Mouse (Mus musculus) regulatory T cell (primary cell): ENCODE data around the gene Adamts13.

Source experiments
- in situ Hi-C: fragments of 300-600 bp; cut with MboI, MseI; formaldehyde crosslinking; loops from one replicate; pipeline ENCODE4 v1.15.1; 2025; ENCODE audit warnings: high pct_unique_total_duplicates

The Adamts13 gene

DNA sequence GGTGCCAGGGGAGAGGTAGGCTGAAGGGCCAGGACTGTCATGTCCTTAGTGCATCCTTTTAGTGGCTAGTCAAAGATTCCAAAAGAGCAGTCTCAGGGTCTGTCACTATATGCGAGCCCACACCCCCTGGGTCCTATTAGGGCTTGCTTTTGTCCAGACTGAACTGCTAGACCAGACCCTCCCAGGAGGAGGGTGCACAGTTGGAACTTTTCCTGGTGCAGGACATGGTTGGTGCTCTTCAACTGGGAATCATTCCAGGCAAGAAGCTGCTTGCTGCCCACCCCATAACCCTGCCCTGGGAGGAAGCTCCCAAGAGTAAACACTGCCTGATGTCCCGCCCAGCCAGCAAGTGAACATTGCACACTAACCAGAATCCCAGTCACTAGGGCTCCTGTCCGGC lies at the start of gene Adamts13:
TSS of gene Adamts13 (plus strand) at position 301 of the 400 bp plus-strand sequence.
- in situ Hi-C loops = loop anchor here (10.0 kb wide), 1 partner anchor 982 kb away; no protein-coding TSS in a partner anchor

- in situ Hi-C loops = no loop called here
Observed at GRCm38 (mm10) chr2:26927745-26928476, 45.3 kb upstream of the Adamts13 start.

DNA sequence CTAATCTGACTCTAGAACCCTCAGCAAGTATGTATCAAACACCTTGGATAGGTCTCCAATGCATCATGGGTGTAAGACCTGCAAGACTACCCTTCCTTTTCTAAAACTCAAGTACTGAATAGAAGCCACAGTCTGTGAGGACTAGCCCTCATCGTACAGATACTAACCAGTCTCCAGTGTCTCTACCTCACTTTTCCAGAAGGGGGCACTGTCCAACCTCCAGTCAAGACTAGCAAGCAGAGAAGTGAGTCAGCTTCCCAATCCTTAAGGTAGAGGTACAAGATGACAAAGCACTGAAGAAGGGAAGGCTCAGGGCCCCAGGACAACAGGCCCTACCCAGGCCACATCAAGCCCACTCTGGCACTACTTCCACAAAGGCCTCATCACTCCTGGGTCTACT lies 42.8 kb upstream of the Adamts13 start:
- in situ Hi-C loops = no loop called here

- in situ Hi-C loops = no loop called here
Observed at GRCm38 (mm10) chr2:26932473-26933303, 40.5 kb upstream of the Adamts13 start.

GRCm38 (mm10) chr2:26933304-26934055 lies 39.7 kb upstream of the Adamts13 start, which contains the start of the genes Surf4 and Stkld1:
TSS of gene Surf4 (minus strand) at chr2:26933928.
TSS of gene Stkld1 (plus strand) at chr2:26934047.
- in situ Hi-C loops = no loop called here

DNA sequence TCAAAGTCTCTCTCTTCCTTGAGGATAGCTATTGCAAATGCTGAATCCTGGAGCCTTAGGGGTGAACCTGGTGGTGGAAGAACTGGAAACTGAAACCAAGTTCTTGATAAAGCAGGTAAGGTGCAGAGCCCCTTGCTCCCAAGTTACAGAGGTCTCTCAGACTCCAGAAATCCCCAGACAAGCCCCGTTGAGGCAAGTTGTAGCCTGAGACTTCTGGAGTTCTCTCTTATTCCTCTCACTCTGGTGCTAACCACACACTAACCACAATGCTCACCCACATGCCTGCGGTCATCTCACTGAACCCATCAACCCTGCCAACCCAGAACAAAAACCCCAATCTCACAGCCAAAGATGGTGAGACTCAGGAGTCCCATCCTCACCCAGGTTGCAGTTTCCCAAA lies 37.9 kb upstream of the Adamts13 start:
- in situ Hi-C loops = no loop called here

DNA sequence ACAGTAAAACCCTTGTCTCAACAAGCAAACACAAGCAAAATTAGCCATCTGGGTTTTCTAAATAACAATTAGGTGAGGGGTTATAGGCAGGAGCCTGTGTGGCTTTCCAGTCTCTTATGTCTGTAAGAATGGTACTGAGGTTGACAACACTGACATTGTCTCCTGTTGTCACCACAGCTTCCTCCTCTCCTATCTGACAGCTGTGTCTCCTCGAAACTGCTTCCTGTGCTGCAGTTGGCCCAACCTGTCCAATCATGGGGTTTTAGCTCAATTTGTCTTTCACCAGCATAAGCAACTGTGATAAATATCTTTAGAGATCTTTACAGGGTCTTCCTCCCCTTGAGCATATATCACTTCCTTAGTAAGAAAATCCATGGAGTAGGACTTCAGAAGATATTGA lies 36.8 kb upstream of the Adamts13 start:
- in situ Hi-C loops = no loop called here

- in situ Hi-C loops = no loop called here
Observed at GRCm38 (mm10) chr2:26941539-26941938, 31.7 kb upstream of the Adamts13 start.

- in situ Hi-C loops = no loop called here
Observed at GRCm38 (mm10) chr2:26943253-26943652, 30.0 kb upstream of the Adamts13 start.

GRCm38 (mm10) chr2:26950411-26950810 lies 22.8 kb upstream of the Adamts13 start:
- in situ Hi-C loops = no loop called here

- in situ Hi-C loops = no loop called here
Observed at GRCm38 (mm10) chr2:26951346-26951905, 21.8 kb upstream of the Adamts13 start.

- in situ Hi-C loops = no loop called here
Observed at GRCm38 (mm10) chr2:26952193-26952592, 21.0 kb upstream of the Adamts13 start.

DNA sequence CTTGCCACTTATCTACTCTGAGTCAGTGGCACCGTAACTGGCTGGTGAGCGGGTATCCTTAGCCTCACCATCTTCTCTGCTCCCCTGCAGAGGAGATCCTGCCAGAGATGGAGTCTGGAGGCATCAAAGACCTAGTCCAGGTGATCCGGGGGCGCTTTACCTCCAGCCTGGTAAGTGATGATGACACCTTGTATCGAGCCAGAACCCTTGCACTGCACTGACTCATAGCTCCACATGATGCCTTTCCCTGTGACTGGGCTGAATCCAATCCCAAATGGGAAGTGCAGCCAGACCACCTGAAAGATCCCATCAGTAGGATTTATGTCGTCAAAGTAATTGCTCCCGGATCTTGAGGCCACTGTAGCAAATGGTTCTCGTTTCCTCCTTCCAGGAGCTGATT lies 20.4 kb upstream of the Adamts13 start:
- in situ Hi-C loops = no loop called here

DNA sequence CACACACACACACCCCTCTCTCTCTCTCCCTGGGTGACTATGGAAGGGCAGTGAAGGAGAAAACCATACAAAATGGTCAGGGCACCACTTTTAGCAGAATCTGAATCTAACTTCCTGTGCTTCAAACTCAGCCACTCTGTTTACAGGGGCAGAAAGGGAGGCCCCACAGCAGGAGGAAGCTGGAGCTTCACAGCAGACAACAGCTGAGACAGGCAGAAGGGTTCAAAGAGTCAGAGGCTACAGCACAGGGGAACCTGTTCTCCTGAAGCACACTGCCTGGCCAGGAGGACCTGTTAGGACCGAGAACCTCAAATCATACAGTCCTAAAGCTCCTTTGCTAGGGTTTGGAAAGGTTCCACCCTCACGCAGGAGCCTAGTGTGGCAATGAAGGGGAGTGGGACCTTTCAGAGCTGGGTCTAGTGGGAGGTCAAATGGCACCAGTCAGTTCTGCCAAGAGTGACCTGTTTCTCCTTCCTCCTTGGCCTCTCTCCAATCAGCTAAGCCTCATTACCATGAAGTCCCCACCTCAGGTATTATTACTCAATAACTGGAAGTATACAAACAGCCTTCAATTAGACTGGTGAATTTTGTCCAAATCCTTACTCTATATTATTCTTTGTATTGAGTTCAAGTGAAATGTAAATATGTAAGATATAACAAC lies 18.4 kb upstream of the Adamts13 start:
- in situ Hi-C loops = no loop called here

GRCm38 (mm10) chr2:26956811-26957487 lies 16.3 kb upstream of the Adamts13 start:
- in situ Hi-C loops = no loop called here

- in situ Hi-C loops = no loop called here
Observed at GRCm38 (mm10) chr2:26957488-26957859, 15.7 kb upstream of the Adamts13 start.

GRCm38 (mm10) chr2:26960756-26961155 lies 12.5 kb upstream of the Adamts13 start:
- in situ Hi-C loops = no loop called here

DNA sequence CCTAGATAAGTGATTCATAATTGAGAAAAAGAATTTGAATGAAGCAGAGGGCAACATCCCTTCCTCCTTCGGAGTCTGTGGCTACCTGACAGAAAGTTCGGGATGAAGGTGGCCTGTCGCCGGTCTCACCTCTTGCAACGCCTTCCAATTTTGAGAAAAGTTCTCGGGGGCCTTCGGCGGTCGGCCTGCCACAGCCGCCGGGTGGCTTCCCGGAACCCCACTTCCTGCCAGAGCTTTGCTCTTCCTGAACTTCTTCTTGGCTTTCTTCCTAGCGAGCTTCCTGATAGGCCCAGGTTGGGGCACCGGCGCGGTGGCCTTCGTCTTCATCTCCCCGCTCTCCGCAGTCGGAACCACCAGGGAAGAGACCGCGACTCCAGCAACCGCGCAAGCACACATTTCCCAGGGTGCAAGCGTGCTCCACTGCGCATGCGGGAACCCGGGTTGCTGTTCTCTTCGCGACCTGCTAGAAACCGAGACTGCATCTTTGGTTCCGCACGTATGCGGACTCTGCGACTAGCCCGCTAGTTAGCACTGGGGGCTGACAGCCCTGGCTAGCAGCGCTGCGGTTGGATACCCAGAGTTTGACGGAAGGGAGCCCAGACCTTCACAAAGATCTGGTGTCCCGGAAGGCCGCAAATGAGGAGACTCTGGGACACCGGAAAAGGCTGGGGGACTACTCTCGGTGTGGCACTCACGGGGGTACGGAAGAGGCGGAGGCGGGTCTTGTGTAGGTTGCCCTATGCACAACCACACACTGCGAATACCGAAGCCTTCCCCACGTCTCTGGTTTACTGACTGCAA lies 9.1 kb upstream of the Adamts13 start, which contains the start of gene Rexo4:
TSS of gene Rexo4 (minus strand) at position 464 of the 801 bp plus-strand sequence.
- in situ Hi-C loops = no loop called here

- in situ Hi-C loops = no loop called here
Observed at GRCm38 (mm10) chr2:26964724-26965370, 8.4 kb upstream of the Adamts13 start.
